8 mouse cellular contexts compared by ENCODE assay signal in genomic region chr16:29734738-29735250, GRCm38 (mm10).
DNase-seq lines count a peak whose midpoint lies in the region; ATAC-seq and TF ChIP-seq lines count a peak whose summit lies in the region.

No protein-coding gene starts in this region.

- no peaks in the 10 kb centered on the region for H3K27me3 ChIP-seq in Patski
- peaks cover 44% of the 10 kb centered on the region for H3K27me3 ChIP-seq in liver, embryonic 11.5 days (replicated peaks; ENCODE audit: control insufficient read depth, insufficient read depth, low read length)
- peaks cover 79% of the 10 kb centered on the region for H3K27me3 ChIP-seq in neural tube, embryonic 13.5 days

- POLR2A ChIA-PET in Patski (lab: Charles Lee), result interaction anchor here (1.0 to 1.8 kb wide), 3 partner anchors 105 to 335 kb away, joined by 3 to 5 read pairs (median 5); no protein-coding TSS in a partner anchor

- CTCF ChIA-PET in Patski (lab: Charles Lee), result interaction anchor here (0.6 to 3.7 kb wide), 14 partner anchors 52 to 507 kb away, joined by 3 to 16 read pairs (median 5); no protein-coding TSS in a partner anchor

- peak; percentile 57 for ATAC-seq in Patski
- no peak for ATAC-seq in liver, embryonic 11.5 days (replicated peaks; ENCODE audit: low FRiP score)
- ATAC-seq in neural tube, embryonic 13.5 days (ENCODE audit: low read depth), result peak; percentile 75

- no peaks in the 10 kb centered on the region for H3K9me3 ChIP-seq in liver, embryonic 11.5 days (ENCODE audit: control insufficient read depth, low read length)
- H3K9me3 ChIP-seq in neural tube, embryonic 13.5 days, result no peaks in the 10 kb centered on the region

- no peak overlapping the region for H3K9ac ChIP-seq in liver, embryonic 11.5 days (ENCODE audit: low read depth, low read length)
- H3K9ac ChIP-seq in neural tube, embryonic 13.5 days, result 0 out of 2 replicates have a peak overlapping the region, but pooled peaks have one; percentile 31

- no peak overlapping the region for H3K4me3 ChIP-seq in liver, embryonic 11.5 days (ENCODE audit: low read depth, low read length)
- no peak overlapping the region for H3K4me3 ChIP-seq in neural tube, embryonic 13.5 days

- peak overlapping the region; percentile 52; the same call in 1 of the 2 replicates for H3K27ac ChIP-seq in liver, embryonic 11.5 days (ENCODE audit: low read depth, low read length)
- H3K27ac ChIP-seq in neural tube, embryonic 13.5 days (replicated peaks), result peak overlapping the region; percentile 68

- in situ Hi-C loops in Patski (cut with MboI; ENCODE audit: low pct_unique_long_range_greater_than_20kb), result loop anchor here (5.0 to 10.0 kb wide), 8 partner anchors 78 to 780 kb away; no protein-coding TSS in a partner anchor

- peak; percentile 45 for DNase-seq in 3134 (ENCODE audit: extremely low read depth, insufficient read length, low spot score)
- peak; percentile 91 for DNase-seq in Patski (ENCODE audit: low read depth, low spot score)
- DNase-seq in forelimb bud, embryonic 11.5 days (ENCODE audit: low read depth, low spot score), result peak; percentile 92
- DNase-seq in hindlimb bud, embryonic 11.5 days (ENCODE audit: extremely low spot score, low read depth, low spot score), result peak; percentile 82
- peak; percentile 49 for DNase-seq in liver, embryonic 11.5 days (ENCODE audit: low spot score)
- DNase-seq in adrenal gland, postnatal 25 days, result no peak
- no peak for DNase-seq in cerebellum, adult 9-10 months

- peaks cover 8% of the 10 kb centered on the region for H3K4me1 ChIP-seq in liver, embryonic 11.5 days (replicated peaks; ENCODE audit: control insufficient read depth, insufficient read depth, low read length)
- H3K4me1 ChIP-seq in neural tube, embryonic 13.5 days (replicated peaks), result peaks cover 31% of the 10 kb centered on the region

- WGBS in liver, embryonic 11.5 days, result 14% methylated on average over 12 of the region's 12 CpGs
- under 1% methylated on average over 12 of the region's 12 CpGs for WGBS in neural tube, embryonic 13.5 days

- H3K36me3 ChIP-seq in liver, embryonic 11.5 days (ENCODE audit: control insufficient read depth, insufficient read depth, low read length), result no peaks in the 10 kb centered on the region
- no peaks in the 10 kb centered on the region for H3K36me3 ChIP-seq in neural tube, embryonic 13.5 days

- peak overlapping the region; percentile 22; the same call in 1 of the 2 replicates for H3K4me2 ChIP-seq in liver, embryonic 11.5 days
- H3K4me2 ChIP-seq in neural tube, embryonic 13.5 days, result peak overlapping the region; percentile 36

- TF ChIP-seq CTCF in Patski (IDR thresholded peaks at IDR 0.05), result no peak

Comparison
In these comparisons a context has a peak if more than half of its experiments do, and no peak if none do; other contexts are left out.
1. DNase-seq: peak in 3134 (single experiment), Patski (single experiment), forelimb bud, embryonic 11.5 days (single experiment), hindlimb bud, embryonic 11.5 days (single experiment) and liver, embryonic 11.5 days (single experiment); none in adrenal gland, postnatal 25 days (single experiment) and cerebellum, adult 9-10 months (single experiment).